Mouse (Mus musculus) adrenal gland, postnatal 36 days (tissue): ENCODE results near the gene Hunk. TPM values are rescaled to one million over a fixed set of nuclear protein-coding genes. Genes with fewer than 3 reads are reported as not detected.
A peak's percentile ranks its signal among the peaks of the same experiment; 100 is the strongest.

ENCODE experiments used
- DNase-seq, 2 experiments: peaks; one replicate each; pipeline ENCODE4 v3.0.0; 2021; ENCODE audit warnings: mixed read lengths in 1 of 2
- total RNA-seq, 2 experiments: library from RNA; stranded (reverse); gene quantifications; 2 replicates each; pipeline ENCODE4 v1.2.3; 2021

Gene Hunk
- total RNA-seq, 2 experiments from 2014 or later, result 4.3 to 10.5 TPM

DNA sequence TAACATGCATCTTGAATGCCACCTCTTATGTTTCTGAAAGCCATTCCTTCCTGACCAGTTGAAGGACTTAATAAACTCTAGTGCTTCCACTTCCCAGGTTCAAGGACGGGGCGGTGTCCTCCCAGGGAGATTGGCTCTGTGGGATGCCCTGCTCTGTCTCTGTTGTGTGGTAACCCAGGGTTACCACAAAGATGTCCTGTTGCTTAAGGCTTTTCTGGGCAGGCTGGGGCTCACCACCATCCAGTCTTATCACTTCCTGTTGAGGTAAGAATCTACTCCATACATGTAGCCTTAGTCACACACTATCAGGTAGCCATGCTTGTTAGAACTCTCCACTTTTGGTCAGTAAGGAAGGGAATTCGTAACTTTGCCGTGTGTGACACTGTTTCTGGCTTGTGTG is 49.4 kb downstream of the Hunk start:
- no peak for DNase-seq

DNA sequence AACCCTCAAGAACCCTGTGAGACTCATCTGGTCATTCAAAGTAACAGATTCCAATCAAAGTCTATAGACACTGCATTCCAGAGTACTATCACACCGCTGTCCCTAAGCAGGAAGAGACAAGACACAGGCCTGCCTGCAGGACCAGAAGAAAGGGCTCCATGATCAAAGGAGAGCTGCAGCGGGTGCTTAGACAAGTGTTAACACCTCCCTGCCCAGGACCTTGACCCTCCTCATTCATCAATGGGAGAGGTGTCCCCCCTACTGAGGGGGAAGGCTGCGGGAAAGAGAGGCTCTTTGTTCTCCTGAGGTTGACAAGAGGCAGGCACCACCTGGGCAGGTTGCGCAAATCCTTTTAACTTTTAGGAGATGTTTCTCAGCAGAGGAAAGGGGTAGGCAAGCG is 51.5 kb downstream of the Hunk start:
- peak; percentile 13 to 29 for DNase-seq

DNA sequence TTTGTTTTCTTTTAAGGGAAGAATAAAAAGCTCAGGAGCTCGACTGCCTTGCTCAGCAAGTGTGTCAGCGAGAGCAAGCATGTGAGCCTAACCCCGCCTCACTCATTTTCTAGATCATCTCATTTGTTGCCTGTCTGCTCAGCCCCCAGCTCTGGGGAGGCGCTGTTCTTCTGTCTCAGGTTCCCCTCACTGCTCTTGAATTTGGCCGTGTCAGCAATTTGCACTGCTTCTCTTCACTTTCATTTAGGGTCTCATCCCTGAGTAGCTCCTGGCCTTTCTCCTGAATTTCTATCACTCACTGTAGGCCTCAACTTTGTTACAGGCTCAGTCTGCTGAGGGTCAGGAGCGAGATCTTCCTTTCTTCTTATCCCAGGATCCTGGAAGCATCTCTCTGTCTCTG is 53.7 kb downstream of the Hunk start:
- no peak for DNase-seq

DNA sequence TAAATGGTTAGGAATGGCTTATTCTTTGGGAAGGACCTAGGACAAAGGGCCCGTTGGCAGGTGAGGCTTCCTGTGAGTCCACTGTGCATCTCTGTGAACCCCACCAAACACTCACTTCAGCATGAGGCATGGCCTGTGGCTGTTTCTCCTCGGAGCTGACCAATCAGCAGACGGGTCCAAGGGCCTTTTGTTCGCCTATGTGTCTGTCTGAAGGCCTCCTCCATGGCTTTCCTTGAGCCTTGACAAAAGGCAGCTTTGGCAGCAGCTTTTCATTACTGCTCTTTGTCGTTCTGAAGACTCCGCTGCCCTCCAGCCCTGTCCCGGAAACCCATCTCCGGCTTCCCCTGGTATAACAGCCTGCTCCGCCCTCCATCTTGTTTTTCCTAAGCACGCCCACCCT is 54.8 kb downstream of the Hunk start:
- no peak for DNase-seq

DNA sequence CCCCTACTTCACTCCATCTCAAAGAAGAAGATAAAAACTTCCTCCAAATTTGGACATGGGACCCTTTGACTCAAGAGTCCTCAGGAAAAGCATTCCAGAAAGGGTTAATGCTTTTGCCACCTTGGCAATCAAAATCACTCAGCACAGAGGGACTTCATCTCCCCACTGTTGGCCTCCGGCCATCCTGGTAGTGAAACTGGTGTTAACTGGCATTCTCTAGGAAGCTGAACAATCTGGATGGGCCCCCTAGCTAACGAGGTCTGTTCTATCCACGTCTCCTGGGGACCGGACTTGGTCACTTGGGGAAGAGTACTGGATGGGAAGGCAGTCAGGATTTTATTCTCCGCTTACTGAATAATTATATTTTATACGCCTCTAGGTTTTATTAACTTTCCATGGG is 57.2 kb downstream of the Hunk start:
- DNase-seq, result no peak

DNA sequence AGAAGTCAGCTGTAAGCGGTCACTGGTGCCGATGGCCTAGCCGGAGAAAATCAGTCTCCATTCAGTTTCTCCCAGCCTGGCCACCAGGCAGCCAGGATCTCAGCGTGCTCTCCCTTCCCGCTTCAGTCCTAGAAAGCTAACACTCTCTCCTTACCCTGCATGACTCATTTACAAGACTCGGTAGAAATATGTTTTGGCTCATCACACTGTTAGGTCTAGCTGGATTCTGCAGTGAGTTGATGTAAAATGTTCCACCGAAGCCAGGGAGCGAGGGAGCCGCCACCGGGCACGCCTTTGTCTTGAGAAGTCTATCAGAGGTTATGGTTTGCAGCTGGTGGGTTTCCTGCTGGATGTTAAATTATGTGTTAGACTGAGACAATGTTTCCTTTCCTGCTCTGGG is 67.4 kb downstream of the Hunk start:
- DNase-seq, result peak in 1 of 2 experiments; percentile 10

DNA sequence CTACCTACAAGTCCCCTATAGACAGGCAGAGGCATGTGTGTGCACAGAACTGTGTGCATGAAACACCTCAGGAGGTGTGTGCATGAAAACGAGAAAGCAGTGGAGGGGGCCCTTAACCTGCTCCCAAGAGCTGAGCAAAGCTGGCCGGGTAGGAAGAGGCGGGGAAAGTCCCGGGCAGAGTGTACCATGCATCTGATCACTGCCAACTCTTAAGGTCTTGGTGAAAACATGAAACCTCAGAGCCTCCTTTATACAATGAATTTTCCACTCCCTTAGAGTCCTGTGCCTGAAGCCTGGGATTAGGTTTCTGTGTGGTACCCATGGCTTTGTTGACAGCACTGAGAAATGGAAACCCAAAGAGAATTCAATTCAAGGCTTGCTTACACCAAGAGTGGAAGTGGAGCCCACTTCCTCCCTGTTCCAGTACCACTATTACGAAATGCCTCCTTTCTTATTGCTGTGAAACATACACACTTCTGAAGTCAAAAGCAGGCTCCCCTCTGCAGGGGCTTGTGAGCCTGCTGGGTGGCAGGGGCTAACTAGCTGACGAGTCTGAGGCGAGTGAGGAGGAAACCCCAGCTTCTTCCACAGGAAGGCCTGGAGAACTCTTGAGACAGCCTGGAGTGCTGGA is 70.8 kb downstream of the Hunk start:
- DNase-seq, result no peak

DNA sequence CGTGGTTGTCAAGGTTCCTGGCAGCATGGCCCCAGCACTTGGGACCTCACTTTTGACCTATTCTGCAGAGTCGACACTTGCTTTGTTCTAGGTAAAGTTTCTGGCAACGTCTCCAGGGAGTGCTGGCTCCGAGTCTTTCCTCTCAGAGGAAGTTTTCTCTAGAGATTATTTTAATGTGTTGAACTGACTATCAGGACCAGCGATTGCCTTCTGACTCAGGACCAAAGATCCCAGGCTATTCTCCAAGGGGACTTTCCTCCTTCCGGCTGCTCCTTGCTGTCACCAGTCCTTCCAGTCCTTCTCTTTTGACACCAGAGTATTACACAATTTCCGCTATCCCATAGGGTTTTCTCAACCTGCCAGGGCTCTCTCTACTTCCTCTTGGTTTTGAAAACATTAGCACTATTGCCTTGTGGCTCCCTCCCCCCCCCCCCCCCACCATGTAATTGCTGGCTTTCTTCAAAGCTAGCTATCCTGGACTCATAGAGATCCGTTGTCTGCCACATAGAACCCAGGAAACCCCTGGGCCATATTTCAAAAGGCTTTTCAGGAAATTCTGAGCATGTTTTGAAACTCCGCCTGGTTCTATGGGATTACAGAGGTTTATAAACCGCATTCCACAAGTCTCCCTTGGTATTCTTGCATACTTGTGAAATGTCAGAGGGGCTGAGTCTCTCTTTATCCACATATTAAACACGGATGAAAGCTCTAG is 73.2 kb downstream of the Hunk start:
- DNase-seq, result peak; percentile 12 to 37

DNA sequence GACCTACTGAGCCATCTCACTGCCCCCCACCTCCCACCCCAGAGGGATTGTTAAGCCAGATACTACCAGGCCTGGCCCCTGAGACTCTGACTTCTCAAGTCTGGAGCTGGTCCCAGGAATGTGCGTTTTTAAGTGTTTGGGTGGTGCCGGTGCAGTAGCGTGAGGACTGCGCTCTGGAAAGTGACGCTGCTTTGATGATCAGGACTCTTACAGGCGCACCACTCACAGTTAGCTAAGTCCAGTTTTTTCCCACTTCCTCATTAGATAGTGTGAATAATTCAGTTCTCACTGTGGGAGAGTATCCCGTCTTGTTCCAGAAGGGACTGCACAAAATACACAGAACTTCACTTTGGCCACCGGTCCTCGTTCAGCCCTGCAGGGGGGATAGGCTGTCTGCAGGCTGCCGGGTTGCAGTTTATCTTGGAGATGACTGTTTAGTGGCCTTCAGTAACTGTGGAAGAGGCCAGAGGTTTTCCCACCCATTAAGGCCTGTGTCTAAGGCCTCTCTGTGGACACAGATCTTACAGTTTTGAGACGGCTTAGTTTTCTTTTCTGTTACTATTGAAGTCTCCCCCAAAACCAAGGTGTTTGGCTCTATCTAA is 75.6 kb downstream of the Hunk start:
- peak; percentile 43 to 54 for DNase-seq

DNA sequence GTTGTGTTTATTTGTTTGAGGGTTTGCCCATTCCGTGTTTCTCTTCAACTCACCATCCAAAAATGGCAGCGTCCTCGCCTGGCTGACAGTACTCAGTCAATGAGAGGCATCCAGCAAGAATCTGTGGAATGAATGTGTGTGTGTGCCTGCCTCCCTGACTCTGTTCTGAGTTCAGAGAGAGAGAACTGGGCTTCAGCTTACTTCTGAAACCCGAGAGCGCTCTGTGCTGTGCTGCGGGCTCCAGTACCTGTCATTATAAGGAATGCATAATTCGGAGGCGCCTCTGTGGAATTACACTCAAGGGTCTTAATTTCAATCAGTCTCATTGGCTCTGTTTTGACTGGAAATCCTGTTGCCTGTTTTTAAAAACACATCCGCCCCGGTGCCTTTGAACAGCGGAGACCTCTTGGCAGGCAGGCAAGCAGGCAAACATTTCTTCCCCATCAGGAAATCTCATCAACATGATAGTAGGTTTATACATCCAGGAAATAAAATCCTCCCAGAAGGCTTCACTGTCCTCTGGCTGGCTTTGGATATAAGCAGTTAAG is 77.0 kb downstream of the Hunk start:
- no peak for DNase-seq

DNA sequence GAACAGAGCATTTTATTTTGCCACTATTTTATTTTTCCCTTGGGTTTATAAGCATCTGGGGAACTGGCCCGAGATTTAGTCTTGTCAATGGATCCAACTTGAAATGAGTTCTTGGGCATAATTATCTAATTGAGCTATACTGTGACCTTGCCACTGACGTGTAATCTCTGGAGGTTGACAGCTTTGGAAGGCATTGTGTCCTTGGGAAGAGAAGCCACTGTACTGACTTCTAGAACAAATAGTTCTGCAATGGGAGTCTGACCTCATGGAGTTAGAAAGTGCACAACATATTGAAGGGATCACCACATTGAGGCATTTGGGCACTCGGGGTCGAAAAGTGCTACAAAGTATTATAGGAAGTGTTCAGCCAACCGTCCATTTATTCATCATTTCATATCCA is 79.3 kb downstream of the Hunk start:
- DNase-seq, result peak in 1 of 2 experiments; percentile 30

DNA sequence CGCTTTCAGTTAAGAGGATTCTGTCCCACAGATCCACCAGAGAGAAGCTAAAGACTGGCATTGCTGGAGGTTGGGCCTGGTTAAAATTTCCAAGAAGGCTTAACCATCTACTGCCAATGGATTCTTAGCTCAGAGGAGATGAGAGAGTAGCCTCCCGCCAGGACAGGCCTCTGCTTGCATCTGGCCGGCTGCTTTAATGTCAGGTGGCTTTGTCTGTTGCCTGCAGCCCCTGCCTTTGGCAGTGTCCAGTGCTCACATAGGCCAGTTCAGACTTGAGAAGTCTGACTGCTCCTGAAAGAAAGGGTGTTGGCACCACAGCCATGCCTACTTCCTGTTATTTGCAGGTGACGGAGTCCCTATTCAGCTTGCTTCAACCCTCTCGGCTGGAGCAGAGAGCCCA is 82.5 kb downstream of the Hunk start:
- DNase-seq, result no peak

DNA sequence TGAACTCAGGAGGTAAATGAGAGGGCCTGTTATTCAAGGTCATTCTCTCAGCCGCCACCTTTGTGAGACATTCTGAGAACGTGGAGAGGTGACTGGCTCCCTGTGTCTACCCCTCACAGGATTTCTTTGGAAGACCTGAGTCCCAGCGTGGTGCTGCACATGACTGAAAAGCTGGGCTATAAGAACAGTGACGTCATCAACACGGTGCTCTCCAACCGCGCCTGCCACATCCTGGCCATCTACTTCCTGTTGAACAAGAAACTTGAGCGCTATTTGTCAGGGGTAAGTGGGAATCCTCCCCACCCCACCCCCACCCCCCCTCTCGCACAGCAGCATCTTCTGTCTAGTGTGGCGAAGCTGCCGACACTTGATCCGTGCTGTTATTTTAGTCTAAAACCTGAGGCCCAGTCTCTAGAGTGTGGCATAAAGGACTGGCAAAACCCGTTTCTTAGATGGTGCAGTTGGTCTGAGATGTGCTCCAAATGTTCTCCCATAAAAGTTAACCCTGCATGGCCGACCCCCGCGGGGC is 90.0 kb downstream of the Hunk start:
- no peak for DNase-seq

DNA sequence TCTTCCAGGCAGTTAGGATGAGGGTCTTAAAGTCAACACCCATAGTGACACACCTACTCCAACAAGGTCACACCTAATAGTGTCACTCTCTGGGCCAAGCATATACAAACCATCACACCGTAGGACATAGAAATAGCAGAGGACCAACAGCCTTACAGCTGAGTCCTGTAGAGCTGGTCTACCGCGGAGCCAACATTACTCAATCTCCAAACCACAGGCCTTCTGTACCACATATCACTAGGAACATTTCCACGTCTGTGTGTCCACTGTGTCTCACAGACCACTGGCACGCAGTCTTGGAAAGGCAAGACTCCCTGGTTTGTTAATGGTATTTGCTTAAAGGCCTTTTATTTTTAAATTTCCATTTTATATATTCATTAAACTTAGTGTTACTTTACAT is 95.8 kb downstream of the Hunk start:
- DNase-seq, result no peak

DNA sequence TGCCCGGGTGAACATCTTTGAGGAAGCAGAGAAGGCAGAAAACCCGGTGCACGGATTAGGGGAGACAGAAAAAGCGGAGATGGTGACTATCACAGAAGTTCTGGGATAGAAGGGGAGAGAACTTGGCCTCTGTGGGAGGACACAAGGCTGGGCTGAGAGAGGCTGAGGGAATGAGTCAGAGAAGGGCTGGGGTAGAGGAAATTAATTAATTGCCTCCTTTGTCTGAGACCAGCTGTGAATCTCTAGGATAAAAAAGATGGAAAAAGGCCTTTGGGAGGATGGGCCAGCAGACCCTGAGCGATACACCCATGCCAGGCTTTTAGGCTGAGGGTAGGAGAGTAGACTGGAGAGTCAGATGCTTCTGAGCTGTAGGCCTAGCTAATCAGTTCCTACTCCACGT is 97.5 kb downstream of the Hunk start:
- DNase-seq, result no peak

DNA sequence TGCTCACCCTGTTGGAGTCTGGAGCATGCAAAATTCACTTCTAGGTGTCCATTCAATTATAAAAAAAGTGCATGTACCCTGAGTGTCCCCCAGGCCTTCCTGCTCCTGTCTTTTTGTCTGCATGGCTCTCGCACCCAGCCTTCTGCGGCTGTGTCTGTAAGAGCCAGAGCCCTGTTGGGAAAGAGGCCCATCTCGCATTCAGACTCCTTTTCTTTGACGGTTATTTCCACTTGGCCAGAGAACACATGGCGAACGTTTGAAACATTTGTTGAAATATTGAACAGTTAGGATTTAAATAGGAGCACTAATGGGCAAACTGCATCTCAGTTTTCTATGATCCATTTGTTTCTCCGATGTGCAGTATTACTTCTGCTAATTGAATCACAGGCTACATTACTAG is 99.3 kb downstream of the Hunk start:
- DNase-seq, result no peak

DNA sequence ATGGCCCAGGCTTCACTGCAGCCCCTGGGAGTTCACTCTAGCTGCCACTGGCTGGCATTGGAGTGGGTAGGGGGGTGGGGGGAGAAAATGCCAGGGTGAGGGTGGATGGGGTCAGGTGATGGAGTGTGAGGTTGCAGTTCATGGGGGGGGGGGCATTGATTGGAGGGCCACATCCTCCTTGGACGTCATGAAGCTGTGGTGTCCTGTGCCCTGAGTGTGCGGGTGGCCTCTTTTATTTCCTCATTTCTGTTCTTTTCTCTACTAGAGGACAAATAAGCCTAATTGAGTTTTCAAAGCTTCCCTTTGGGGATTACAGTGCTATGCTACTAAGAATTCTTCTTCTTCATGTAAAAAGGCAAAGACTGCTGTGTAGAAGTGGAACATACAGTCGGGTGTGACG is 99.8 kb downstream of the Hunk start:
- DNase-seq, result no peak

DNA sequence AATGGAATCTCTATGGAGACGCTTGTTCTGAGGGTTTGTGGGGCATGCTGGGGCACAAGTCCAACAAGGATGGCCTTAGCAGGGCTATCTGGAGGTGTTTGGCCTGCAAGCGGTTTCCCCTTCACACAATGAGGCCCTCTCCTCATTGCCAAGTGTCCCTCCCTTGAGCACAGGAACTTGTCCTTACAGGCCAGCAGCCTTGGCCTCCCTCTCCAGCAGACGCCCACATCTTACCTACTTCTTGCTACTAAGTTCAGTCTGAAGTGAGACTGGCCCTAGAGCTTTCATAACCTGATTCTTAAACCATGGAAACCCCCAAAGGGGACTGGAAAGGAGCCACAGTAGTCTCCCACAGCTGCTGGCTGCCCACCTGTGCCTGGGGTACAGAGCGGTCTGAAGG is 104.3 kb downstream of the Hunk start:
- no peak for DNase-seq

DNA sequence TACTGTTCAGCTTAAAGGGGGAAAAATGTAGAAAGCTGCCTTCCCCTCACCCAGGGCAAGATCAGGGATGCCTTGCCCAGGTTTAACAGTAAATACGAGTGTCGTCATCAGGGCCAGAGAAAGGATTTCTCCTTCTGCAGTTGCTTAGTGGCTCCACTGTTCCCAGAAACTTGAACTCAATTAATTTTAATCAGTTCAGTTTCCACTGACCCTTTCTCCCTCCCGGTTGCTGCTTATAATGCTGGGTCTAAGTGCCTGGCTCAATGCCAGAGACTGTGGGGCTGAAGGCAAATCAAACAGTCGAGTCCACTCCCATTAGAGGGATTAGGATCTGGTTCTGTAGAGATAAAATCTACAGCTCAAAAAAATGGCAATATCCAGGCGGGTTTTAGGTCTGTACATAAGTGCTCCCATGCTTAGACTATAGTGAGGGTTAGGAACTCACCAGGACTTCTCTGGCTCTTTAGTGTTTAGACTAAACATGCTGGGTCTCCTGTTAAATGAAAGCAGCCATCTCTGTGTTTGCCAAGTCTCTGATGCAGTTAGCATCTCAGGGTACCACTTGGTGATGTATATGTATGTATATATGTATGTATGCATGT is 106.2 kb downstream of the Hunk start:
- no peak for DNase-seq

DNA sequence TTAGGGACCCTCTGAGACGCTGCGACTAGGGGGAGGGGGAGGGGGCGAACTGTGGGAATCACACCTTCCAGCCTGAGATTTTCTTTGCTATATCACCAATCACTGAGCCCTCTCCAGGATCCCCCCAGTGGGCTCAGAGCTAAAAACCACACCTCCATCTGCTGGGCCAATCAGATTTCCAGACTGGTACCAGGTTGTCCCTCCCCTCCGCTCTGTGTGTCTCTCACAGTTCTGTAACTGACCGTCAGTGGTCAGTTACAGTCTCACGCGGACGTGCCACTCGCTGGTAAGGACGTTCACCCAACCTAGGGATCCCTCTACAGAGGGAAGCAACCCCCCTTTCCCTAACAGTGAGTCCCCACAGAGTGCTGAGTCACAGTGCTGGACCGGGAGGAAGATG is 111.1 kb downstream of the Hunk start:
- no peak for DNase-seq

DNA sequence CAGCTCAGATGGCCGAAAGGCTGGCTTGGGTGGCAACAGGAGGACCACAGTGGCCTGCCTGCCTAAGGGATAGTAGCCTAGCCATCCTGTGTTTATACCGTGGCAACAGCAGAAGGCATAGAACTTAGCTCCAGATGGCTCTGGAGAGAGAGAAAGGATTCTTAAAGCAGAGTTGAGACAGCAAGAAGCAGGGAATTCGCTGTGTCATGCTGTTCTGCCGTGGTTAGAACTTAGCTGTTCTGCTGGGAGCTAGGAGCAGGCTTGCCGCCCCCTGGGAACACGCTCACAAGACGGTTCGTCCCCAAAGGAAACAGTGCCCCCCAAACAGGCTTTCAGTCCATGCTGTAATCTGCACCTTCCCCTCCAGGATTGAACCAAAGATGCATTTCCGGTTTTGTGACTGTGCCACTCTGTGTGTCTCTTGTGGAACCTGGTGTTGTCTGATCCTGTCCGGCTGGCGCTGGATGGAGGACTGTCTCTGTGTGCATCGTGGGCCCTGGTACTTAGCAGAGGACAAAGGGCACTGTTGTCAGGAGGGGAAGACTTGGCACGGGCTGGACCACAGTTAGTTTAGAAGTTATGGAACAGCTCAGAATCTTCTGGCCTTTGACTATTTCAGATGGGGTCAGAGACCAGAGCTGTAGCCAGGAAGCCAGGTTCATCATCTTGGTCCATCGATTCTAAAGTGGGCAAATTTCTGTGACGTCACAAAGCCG is 112.1 kb downstream of the Hunk start:
- no peak for DNase-seq

DNA sequence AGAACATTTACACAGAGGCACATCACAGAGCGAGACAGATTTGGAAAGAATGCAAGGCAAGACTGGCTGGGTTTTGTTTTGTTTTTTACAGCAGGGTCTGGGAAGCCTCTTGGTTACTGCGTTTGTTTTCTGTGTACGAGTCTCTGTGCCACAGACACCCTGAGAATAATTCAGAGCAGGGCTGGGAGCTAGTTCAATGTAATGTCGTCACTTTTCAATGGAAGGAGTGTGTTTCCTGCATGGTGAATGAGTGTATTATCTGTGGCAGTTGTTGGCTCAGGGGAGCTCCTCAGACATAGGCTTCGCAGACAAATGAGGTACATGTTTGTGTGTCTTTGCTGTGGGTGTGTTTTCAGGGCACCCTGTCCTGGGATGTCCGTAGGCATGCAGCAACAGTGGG is 115.0 kb downstream of the Hunk start:
- DNase-seq, result no peak
